Mouse (Mus musculus) adrenal gland, postnatal 14 days (tissue): ENCODE data around the gene Glb1l3. TPM values are rescaled to one million over a fixed set of nuclear protein-coding genes. Genes with fewer than 3 reads are reported as not detected.
"Not testable (repeated sequence)": the region's sequence is repeated elsewhere in the genome, so short reads cannot be mapped to it uniquely, and the experiment has no call there.

Experiments used
- DNase-seq: peaks from one replicate; pipeline ENCODE4 v3.0.0; 2021; ENCODE audit warnings: mixed read lengths
- long read RNA-seq, 2 experiments: library from polyadenylated mRNA; stranded (forward); transcript quantifications; one replicate each; pipeline ENCODE4 v2.0.0; 2021
- total RNA-seq: library from RNA; stranded (reverse); gene quantifications from 2 replicates; pipeline ENCODE4 v1.2.3, GENCODE M21; 2021

The Glb1l3 gene
- 1.1 and 1.9 TPM in 2 replicates for total RNA-seq
- long read RNA-seq, experiment 1, partial matches to known transcripts = 0 of 1 reads
- long read RNA-seq, experiment 1, other reads (novel, unspliced or antisense) = 0 of 1 reads
- long read RNA-seq, experiment 2, partial matches to known transcripts = 0 of 1 reads
- long read RNA-seq, experiment 2, other reads (novel, unspliced or antisense) = 0 of 1 reads

DNA sequence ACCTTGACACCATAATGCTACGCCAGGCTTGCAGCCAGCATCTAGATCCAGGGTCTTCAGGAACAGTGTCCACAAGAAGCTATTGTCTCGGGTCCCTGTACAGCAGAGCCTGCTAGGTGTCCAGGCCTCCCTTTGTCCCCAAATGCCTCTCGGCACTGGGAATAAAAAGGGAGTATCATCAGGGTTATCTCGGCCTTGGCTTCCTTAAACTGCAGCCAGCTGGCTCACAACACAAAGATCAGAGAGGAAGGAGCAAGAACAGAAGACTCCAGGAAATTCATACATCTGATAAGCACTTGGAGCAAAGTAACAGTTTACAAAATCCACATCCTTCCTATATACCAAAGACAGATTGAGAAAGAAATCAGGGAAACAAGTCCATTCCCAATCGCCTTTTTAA is at the start of gene Glb1l3:
Glb1l3 (minus strand) TSS at position 140 of the 400 bp plus-strand sequence.
- DNase-seq = peak; percentile 47

DNA sequence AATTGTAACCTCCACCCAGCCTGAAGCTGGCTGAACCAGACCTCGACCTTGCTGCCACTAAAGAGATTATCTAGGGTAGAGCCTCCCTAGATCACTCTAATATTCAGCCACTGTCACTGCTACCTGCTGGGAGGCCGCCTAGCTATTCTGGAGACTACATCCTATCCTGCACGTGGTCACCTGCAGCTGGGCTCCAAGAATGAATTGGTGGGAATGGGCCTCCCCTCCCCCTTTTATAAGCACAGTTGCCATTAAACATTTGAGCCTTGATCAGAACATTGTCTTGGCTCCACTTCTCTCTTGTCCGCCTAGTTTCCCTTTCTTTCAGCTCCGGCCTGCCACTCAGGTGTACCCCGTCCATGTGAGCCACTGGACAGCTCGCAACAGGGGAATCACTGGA is 9.2 kb upstream of the Glb1l3 start:
- DNase-seq = not testable (repeated sequence)

- DNase-seq = no peak
Observed at GRCm38 (mm10) chr9:26831089-26831488, 29.6 kb downstream of the Glb1l3 start.

DNA sequence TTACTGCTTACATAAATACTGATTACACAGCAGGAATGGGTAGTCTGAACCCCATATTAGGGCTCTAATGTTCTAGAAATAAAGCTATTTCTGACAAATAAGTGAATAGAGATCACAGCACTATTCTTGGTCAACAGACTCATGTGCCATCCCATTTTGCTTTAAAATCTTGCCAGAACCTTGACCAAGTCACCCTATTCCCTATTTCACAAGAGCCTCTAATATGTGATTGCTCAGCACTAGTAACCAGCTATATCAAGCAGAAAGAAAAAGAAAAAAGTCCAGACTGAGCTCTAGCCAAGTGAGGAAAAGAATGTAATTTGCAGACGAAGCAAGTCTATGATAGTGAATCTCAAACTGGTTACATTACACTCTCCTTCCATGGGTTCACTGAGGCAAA is 40.7 kb downstream of the Glb1l3 start:
- no peak for DNase-seq

GRCm38 (mm10) chr9:26808735-26809134 is 52.0 kb downstream of the Glb1l3 start:
- DNase-seq = no peak

DNA sequence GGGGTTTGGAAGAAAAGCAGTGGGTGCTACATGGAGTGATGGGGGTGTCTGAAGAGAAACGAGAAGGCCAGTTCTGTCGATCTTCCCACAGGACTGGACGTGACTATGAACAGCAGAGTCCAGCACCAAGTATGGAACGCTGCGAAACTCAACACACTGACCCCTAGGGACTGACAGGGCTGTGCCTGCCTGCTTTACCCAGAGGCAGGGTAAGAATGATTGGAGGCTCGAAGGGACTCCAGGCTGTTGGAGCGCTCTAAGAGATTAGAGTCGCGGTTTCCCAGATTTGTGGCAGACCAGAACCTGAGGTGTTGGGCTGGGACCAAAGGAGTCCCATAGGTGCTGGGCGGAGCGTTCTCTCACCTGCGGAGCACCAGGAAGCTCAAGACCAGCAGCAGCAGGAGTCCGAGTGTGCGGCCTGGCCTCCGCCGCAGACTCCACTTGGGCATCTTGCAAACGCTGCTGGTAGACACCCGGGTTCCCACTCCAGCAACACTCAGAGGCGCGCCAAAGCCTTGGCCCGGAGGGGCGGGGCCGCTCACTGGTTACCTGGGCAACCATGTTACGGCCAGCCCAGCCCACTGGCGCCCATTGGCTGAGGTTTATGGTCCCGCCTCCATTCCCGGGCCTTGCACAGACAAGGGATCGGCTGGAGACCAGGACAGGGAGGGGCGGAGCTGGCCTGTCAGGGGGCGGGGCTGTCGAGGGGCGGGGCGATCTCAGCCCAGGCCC is 54.6 kb downstream of the Glb1l3 start, which contains the start of gene Glb1l2:
Glb1l2 (minus strand) TSS at position 534 of the 732 bp plus-strand sequence.
- peak; percentile 98 for DNase-seq

GRCm38 (mm10) chr9:26804321-26804720 is 56.4 kb downstream of the Glb1l3 start:
- no peak for DNase-seq

DNA sequence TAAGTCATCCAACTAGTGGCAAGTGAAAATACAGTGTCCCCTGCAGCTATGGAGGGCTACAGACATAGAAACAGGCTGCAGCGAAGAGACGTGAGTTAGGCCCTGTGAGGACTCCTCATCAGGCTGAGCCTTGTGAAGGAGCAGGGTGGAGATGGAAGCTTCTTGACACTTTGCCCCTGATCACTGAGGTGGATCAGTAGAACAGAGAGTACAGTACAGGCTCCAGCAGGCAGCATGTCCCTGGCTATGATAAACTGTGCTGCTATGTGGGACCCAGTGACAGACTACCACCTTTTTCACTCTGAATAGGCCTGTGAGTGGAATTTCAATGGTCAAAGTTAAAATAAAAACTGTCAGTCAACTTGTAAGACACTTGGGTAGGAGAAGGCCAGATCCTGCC is 60.3 kb downstream of the Glb1l3 start:
- no peak for DNase-seq

DNA sequence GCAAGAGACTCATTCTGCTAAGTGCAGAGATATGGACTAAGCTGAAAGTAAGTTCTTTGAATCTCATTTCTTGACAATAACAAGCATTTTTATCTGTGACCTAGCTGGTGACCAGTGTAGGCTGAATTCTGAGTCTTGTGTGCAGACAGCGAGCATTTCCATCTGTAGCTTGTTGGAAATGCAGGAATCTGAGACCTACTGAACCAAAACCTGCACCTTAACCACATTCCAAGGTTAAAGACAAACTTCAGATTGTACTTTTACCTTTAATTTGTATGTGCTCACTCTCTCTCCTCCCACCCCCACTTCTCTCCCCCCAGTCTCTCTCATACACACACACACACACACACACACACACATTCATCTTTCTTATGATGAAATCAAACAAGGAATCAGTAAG is 62.0 kb downstream of the Glb1l3 start:
- DNase-seq = no peak

DNA sequence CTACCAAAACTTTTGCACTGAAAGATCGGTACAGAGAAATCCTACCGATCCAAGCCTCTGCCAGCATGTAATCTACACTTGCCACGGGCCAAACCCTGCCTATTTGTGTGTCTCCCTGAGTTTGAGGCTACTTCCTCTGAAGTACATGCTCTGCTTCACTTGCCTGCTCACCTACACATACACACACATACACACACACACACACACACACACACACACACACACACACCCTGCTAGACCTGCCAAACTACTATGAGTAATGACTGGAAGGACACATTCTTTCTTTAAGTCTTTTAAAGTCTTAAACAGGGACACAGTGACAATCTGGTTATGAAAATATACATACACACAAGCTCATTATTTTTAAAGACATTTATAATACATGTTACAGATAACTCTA is 62.5 kb downstream of the Glb1l3 start:
- no peak for DNase-seq

- no peak for DNase-seq
Observed at GRCm38 (mm10) chr9:26792829-26793228, 67.9 kb downstream of the Glb1l3 start.

- no peak for DNase-seq
Observed at GRCm38 (mm10) chr9:26783414-26783975, 77.2 kb downstream of the Glb1l3 start.

GRCm38 (mm10) chr9:26778421-26778820 is 82.3 kb downstream of the Glb1l3 start:
- DNase-seq = no peak

DNA sequence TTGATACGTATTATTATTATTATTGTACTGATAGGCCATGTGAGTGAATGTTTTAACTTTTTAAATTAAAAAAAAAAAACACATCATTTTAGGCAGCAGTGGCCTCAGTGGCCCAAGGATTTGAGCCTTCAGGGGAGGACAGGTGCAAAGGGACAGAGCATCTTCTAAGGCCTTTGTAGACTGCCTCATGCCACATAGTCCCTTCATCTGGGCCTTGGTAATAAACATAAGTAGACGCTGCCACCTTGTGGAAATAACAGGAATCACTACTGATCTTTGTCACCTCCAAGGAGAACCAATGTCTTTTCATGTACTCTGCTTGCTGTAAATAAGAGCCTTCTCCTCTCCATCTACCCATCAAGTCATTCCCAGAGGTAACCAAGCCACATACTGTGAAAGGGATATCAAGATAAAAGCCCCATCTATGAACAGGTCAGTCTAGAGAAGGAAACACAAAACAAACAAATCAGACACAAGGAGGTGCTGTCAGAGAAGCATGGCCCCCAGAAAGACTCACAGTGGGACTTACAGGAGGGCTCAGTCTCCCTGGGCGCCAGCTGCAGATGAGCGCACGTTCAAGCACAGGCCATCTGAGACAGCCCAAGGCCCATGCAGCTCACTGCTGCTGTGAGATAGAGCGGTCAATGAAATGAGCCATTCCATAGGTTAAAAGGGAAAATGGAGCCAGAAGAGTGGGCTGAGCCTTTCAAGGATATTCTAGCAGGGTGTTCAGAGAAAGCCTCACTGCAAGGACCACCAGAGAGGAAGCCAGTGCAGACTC is 84.4 kb downstream of the Glb1l3 start:
- peak; percentile 46 for DNase-seq

DNA sequence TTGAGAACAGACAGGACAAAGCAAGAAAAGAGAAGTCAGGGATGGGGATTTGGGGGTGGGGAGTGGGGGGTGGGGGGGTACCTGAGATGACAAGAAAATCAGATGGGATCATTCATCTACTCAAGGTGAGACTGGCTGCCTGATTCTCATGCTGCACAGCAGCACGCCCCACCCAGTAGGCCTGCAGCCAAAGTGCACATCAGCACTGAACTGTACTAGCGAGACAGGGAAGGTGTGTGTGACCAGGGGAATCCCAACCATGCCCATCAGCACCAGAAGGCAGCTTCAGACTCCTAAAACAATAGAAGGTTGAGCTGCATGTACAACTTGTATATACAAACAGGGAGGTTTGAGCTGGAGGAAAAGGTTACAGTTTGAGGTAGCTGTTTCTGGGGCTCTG is 85.0 kb downstream of the Glb1l3 start:
- no peak for DNase-seq

GRCm38 (mm10) chr9:26768181-26768580 is 92.5 kb downstream of the Glb1l3 start:
- DNase-seq = no peak

Other genes starting within 250 kb of the Glb1l3 start
- 0.67 and 1.2 TPM in 2 replicates for gene B3gat1, start 127.2 kb downstream of the Glb1l3 start, total RNA-seq
- 9.6 and 10.5 TPM in 2 replicates for gene Glb1l2, start 54.4 kb downstream of the Glb1l3 start, total RNA-seq
- gene Gm1110, start 62.2 kb upstream of the Glb1l3 start, total RNA-seq = not detected in 2 replicates
- 75.8 and 76.9 TPM in 2 replicates for gene Acad8, start 138.7 kb upstream of the Glb1l3 start, total RNA-seq
- 40.3 and 42.8 TPM in 2 replicates for gene Thyn1, start 138.8 kb upstream of the Glb1l3 start, total RNA-seq
- 33.5 and 37.9 TPM in 2 replicates for gene Vps26b, start 169.2 kb upstream of the Glb1l3 start, total RNA-seq
- 20.2 and 22.2 TPM in 2 replicates for gene Ncapd3, start 169.3 kb upstream of the Glb1l3 start, total RNA-seq